Mouse (Mus musculus): ENCODE measurements at regions not wholly inside any gene's neighbourhood (a gene's known extent, or its start where the extent isn't known, plus 50 kb on each side); places are given as distances from the start of the nearest gene placed in this dataset.

- no peak for TF ChIP-seq POLR2A (IDR thresholded peaks at IDR 0.05; ENCODE audit: extremely low read depth, insufficient read depth, low read length)
- TF ChIP-seq CTCF (IDR thresholded peaks at IDR 0.05; ENCODE audit: low read depth, low read length): no peak
These were observed 138.3 kb downstream of the Trim29 start for GRCm38 (mm10) chr9:43448981-43449380.
